ENCODE assay signal across 7 mouse cellular contexts in the genomic region with DNA sequence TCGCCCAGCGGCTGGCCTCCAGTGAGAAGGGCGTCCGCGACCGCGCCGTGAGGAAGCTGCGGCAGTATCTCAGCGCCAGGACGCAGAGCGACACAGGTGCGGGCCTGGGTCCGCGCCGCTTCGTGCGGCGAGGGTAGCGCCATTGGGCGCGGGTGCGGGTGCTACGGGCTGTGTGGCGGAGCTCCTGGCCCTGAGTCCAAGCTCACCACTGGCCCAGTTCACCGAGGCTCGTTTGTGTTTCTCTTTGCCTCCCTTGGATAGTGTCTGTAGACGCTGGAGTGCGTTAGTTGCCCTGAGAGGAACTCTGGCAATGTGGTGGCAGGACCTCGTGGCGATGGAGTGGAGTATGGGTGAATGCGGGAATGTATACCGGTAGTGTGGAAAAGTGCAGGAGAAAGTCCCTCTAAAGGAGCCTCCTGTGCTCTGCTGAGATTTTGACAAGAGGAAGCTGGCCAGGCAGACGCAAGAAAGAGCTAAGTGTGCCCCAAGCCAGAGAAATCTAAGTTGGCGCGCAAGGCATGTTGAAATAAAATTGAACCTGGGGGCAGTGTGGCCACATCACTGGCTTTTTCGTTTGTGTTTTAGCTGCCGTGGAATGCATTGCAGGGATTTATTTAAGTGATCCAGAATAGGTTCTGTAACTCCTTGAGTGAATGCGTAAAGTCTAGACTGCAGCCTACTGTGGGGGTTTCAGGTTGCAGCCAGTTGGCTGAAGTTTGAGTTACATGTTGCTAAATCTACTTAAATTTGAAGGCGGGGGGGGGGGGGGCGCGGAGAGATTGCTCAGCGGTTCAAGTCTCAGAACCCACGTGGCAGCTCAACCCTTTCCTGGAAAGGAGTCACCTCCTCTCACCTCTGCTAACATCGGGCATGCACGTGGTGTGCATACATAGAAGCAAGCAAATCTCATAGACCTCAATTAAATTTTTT. TPM values are rescaled to one million over a fixed set of nuclear protein-coding genes. Genes with fewer than 3 reads are reported as not detected.
A peak's percentile ranks its signal among the peaks of the same experiment; 100 is the strongest.
DNase-seq lines count a peak whose midpoint lies in the region; ATAC-seq and TF ChIP-seq lines count a peak whose summit lies in the region.

No protein-coding gene starts in this region.

- peaks cover 17% of the 10 kb centered on the region for H3K4me1 ChIP-seq in testis, adult 2 months (ENCODE audit: control insufficient read depth, insufficient read depth, low read length)
- H3K4me1 ChIP-seq in hindbrain, embryonic 14.5 days (replicated peaks; ENCODE audit: control insufficient read depth, insufficient read depth, low read length): peaks cover 13% of the 10 kb centered on the region
- H3K4me1 ChIP-seq in midbrain, embryonic 10.5 days: peaks cover 28% of the 10 kb centered on the region

- peak; percentile 72 for ATAC-seq in hindbrain, embryonic 14.5 days (ENCODE audit: low FRiP score)
- no peak for ATAC-seq in erythroid progenitor cell, adult 5-6 weeks (replicated peaks; ENCODE audit: low FRiP score, poor library complexity, severe bottlenecking)

- peak overlapping the region; percentile 97 for H3K4me3 ChIP-seq in testis, adult 2 months (ENCODE audit: control insufficient read depth, low read depth, low read length)
- H3K4me3 ChIP-seq in hindbrain, embryonic 14.5 days (replicated peaks; ENCODE audit: low read length): peak overlapping the region; percentile 72
- peak overlapping the region; percentile 74 for H3K4me3 ChIP-seq in midbrain, embryonic 10.5 days

- no peak for TF ChIP-seq CTCF in testis, adult 2 months (IDR thresholded peaks at IDR 0.05; ENCODE audit: control insufficient read depth, insufficient read depth, insufficient replicate concordance, low read depth, low read length)

- no peak for DNase-seq in testis, postnatal 10 days (ENCODE audit: low spot score)
- DNase-seq in c-Kit-positive CD71-positive TER-119-negative erythroid progenitor cells, embryonic 14.5 days (ENCODE audit: low read depth): peak; percentile 29
- DNase-seq in hindbrain, embryonic 14.5 days (ENCODE audit: low spot score): no peak
- no peak for DNase-seq in midbrain, embryonic 10.5 days (ENCODE audit: low spot score)
- no peak for DNase-seq in left cerebral cortex, postnatal 4 days

- H3K27ac ChIP-seq in testis, adult 2 months (ENCODE audit: control insufficient read depth, insufficient read depth, low read depth, low read length): peak overlapping the region; percentile 61
- peak overlapping the region; percentile 84 for H3K27ac ChIP-seq in hindbrain, embryonic 14.5 days
- peak overlapping the region; percentile 90 for H3K27ac ChIP-seq in midbrain, embryonic 10.5 days (replicated peaks)

- H3K27me3 ChIP-seq in testis, adult 2 months (ENCODE audit: control insufficient read depth, insufficient read depth, low read length): no peaks in the 10 kb centered on the region
- H3K27me3 ChIP-seq in hindbrain, embryonic 14.5 days (ENCODE audit: control insufficient read depth, insufficient read depth, low read length): no peaks in the 10 kb centered on the region
- no peaks in the 10 kb centered on the region for H3K27me3 ChIP-seq in midbrain, embryonic 10.5 days (ENCODE audit: low read depth, poor library complexity, severe bottlenecking)

- intact Hi-C loops in left cerebral cortex, postnatal 4 days (cut with DNase I): no loop called here

- no peak; the same call in none of the 2 replicates for TF ChIP-seq POLR2A in testis, adult 2 months (IDR thresholded peaks at IDR 0.05; ENCODE audit: control insufficient read depth, low read depth, low read length)

- no peaks in the 10 kb centered on the region for H3K9me3 ChIP-seq in hindbrain, embryonic 14.5 days (ENCODE audit: control insufficient read depth, low read length)
- no peaks in the 10 kb centered on the region for H3K9me3 ChIP-seq in midbrain, embryonic 10.5 days (replicated peaks)

- peak overlapping the region; percentile 94 for H3K4me2 ChIP-seq in hindbrain, embryonic 14.5 days (replicated peaks)

- H3K9ac ChIP-seq in hindbrain, embryonic 14.5 days: peak overlapping the region; percentile 83

- WGBS in hindbrain, embryonic 14.5 days: under 1% methylated on average over 45 of the region's 46 CpGs
- under 1% methylated on average over 46 of the region's 46 CpGs for WGBS in midbrain, embryonic 10.5 days

- H3K36me3 ChIP-seq in testis, adult 2 months (ENCODE audit: control insufficient read depth, insufficient read depth, low read length): no peaks in the 10 kb centered on the region
- H3K36me3 ChIP-seq in hindbrain, embryonic 14.5 days (replicated peaks; ENCODE audit: control insufficient read depth, insufficient read depth): no peaks in the 10 kb centered on the region; the same call in 1 of the 2 replicates
- H3K36me3 ChIP-seq in midbrain, embryonic 10.5 days: peaks cover 22% of the 10 kb centered on the region

RNA-seq across cellular contexts. Expression of gene Hsf2bp, which starts 0.6 kb away (rescaled TPM):
- 32.3 and 34.3 TPM in 2 replicates for polyA plus RNA-seq in testis, adult 2 months (2012; rRNA removed)
- polyA plus RNA-seq in hindbrain, embryonic 14.5 days (2014; fragmentation: Nextera tagmentation; extraction: Ambion mirVana): 0.59 and 0.82 TPM in 2 replicates
- polyA plus RNA-seq in midbrain, embryonic 10.5 days (2016; fragmentation: Nextera tagmentation; extraction: Ambion mirVana): 0.47 and 0.68 TPM in 2 replicates
- total RNA-seq in left cerebral cortex, postnatal 4 days (2021): 1 to 10 TPM; 1.4 to 1.6 TPM
- total RNA-seq in erythroid progenitor cell, adult 5-6 weeks (2015; ENCODE audit: low replicate concordance): not detected in 2 replicates
- not detected in 2 replicates for total RNA-seq in erythroid progenitor cell, adult 5-6 weeks (2017; ENCODE audit: low replicate concordance)

RNA-seq across cellular contexts. Expression of gene Rrp1b, which starts 0.9 kb away (rescaled TPM):
- 6.7 and 7.2 TPM in 2 replicates for polyA plus RNA-seq in testis, adult 2 months (2012; rRNA removed)
- 27.7 and 29.1 TPM in 2 replicates for polyA plus RNA-seq in hindbrain, embryonic 14.5 days (2014; fragmentation: Nextera tagmentation; extraction: Ambion mirVana)
- 86.1 and 102 TPM in 2 replicates for polyA plus RNA-seq in midbrain, embryonic 10.5 days (2016; fragmentation: Nextera tagmentation; extraction: Ambion mirVana)
- 10 to 100 TPM; 33.1 to 39.1 TPM for total RNA-seq in left cerebral cortex, postnatal 4 days (2021)
- total RNA-seq in erythroid progenitor cell, adult 5-6 weeks (2015; ENCODE audit: low replicate concordance): 4.0 and 8.8 TPM in 2 replicates
- total RNA-seq in erythroid progenitor cell, adult 5-6 weeks (2017; ENCODE audit: low replicate concordance): 1.5 and 5.4 TPM in 2 replicates

Comparison
In these comparisons a context has a peak if more than half of its experiments do, and no peak if none do; other contexts are left out.
1. RNA of gene Hsf2bp, which starts 0.6 kb away (polyA plus RNA-seq): 32.3 to 34.3 TPM in testis, adult 2 months; 0.59 to 0.82 TPM in hindbrain, embryonic 14.5 days and 0.47 to 0.68 TPM in midbrain, embryonic 10.5 days; every median in the first group is over 10 times any median in the second.
2. Peak in every context shown above with its lines, with median percentiles within 50 percentile points of each other: H3K27ac ChIP-seq and H3K4me3 ChIP-seq.